Mouse (Mus musculus) neural tube, embryonic 11.5 days (tissue): ENCODE measurements around the gene Olfr547. TPM values are rescaled to one million over a fixed set of nuclear protein-coding genes. Genes with fewer than 3 reads are reported as not detected.
"Not testable (repeated sequence)": the region's sequence is repeated elsewhere in the genome, so short reads cannot be mapped to it uniquely, and the experiment has no call there.

Experiments used
- ATAC-seq: fragments of 200-750 bp; cut with Nextera tagmentation; 2 replicates; pipeline ENCODE4 v1.8.0; 2017; ENCODE audit warnings: moderate number of reproducible peaks, mild to moderate bottlenecking, moderate TSS enrichment, moderate library complexity; ENCODE audit not compliant: insufficient read depth, low FRiP score, low TSS enrichment
- DNase-seq: peaks from one replicate; pipeline ENCODE4 v3.0.0-alpha.2; 2015; ENCODE audit warnings: low spot score
- H3K27ac ChIP-seq: fragments of 300-500 bp; sonication (generic); 2 replicates; pipeline ENCODE4 v1.5.1; 2014; ENCODE audit warnings: low read depth, mild to moderate bottlenecking, low read length
- H3K27me3 ChIP-seq: fragments of 300-500 bp; sonication (generic); 2 replicates; pipeline ENCODE4 v1.6.1; 2014; ENCODE audit warnings: mild to moderate bottlenecking, low read length, mixed read lengths; ENCODE audit not compliant: control insufficient read depth, insufficient read depth
- H3K36me3 ChIP-seq: fragments of 300-500 bp; sonication (generic); 2 replicates; pipeline ENCODE4 v1.6.1; 2014; ENCODE audit warnings: mild to moderate bottlenecking, low read length, moderate library complexity, mixed read lengths; ENCODE audit not compliant: control insufficient read depth, insufficient read depth
- H3K4me1 ChIP-seq: fragments of 300-500 bp; sonication (generic); 2 replicates; pipeline ENCODE4 v1.6.1; 2014; ENCODE audit warnings: low read length, mixed read lengths; ENCODE audit not compliant: control insufficient read depth, insufficient read depth
- H3K4me2 ChIP-seq: fragments of 300-500 bp; sonication (generic); 2 replicates; pipeline ENCODE4 v1.6.1; 2014; ENCODE audit warnings: low read depth, mild to moderate bottlenecking, moderate library complexity
- H3K4me3 ChIP-seq: fragments of 300-500 bp; sonication (generic); 2 replicates; pipeline ENCODE4 v1.5.1; 2014; ENCODE audit warnings: low read depth, low read length
- H3K9ac ChIP-seq: fragments of 300-500 bp; sonication (generic); 2 replicates; pipeline ENCODE4 v1.6.1; 2014; ENCODE audit warnings: mild to moderate bottlenecking, low read length
- H3K9me3 ChIP-seq: fragments of 300-500 bp; sonication (generic); 2 replicates; pipeline ENCODE4 v1.6.1; 2016; ENCODE audit warnings: low read length; ENCODE audit not compliant: control insufficient read depth
- WGBS: fragments of 180-500 bp; shearing (Covaris S2); extraction: QIAGEN DNeasy Blood & Tissue Kit; methylation state at CpG from one replicate; pipeline ENCODE4 v1.1.7; 2014; 5-methylcytosine and 5-hydroxymethylcytosine counted together
- polyA plus RNA-seq: library from polyadenylated mRNA; unstranded; fragments of >200 nt; fragmentation: Nextera tagmentation; extraction: Ambion mirVana; gene quantifications from 2 replicates; pipeline ENCODE4 v1.2.1, GENCODE M21; 2014

Gene Olfr547
- polyA plus RNA-seq, result not detected in 2 replicates

- no peaks in the 10 kb centered on the region for H3K9me3 ChIP-seq
- 80% methylated on average over 1 of the region's 1 CpGs for WGBS
- DNase-seq (no peak), ATAC-seq (no peak)
- no peaks in the 10 kb centered on the region for H3K36me3 ChIP-seq
- H3K4me2 ChIP-seq, result no peak within 1 kb of the TSS
- no peak within 1 kb of the TSS for H3K27ac ChIP-seq
- no peaks in the 10 kb centered on the region for H3K27me3 ChIP-seq
- H3K4me1 ChIP-seq, result no peaks in the 10 kb centered on the region
- no peak within 1 kb of the TSS for H3K4me3 ChIP-seq
- H3K9ac ChIP-seq, result no peak within 1 kb of the TSS
These were observed at the start of gene Olfr547 for GRCm38 (mm10) chr7:102534449-102534848. Gene Olfr547 (plus strand): TSS chr7:102534749.

- not testable (repeated sequence) for H3K4me1 ChIP-seq, H3K27ac ChIP-seq, H3K9me3 ChIP-seq, H3K36me3 ChIP-seq, ATAC-seq, H3K9ac ChIP-seq, H3K4me3 ChIP-seq, DNase-seq, H3K27me3 ChIP-seq, H3K4me2 ChIP-seq
- WGBS, result 64% methylated on average over 8 of the region's 8 CpGs
These were observed 49.8 kb upstream of the Olfr547 start for GRCm38 (mm10) chr7:102484766-102485165.

DNA sequence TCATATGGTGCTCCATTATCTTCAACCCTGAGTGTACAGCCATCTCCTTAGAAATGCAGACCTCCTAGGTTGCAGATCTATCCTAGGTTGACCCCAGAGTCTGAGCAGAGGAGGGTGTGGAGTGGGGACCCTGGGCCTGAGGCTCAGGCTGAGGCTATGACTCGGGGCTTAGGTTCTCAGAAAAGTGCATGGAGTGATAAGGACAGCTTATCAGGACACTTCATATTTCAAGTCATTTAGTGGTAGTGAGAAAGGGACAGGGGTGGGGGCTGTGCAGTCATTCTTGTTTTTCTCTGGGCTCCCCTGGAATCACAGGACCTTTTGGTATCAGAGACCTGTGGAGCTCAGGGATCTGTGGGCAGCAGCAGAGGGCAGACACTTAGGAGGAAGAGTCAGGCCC, 48.4 kb upstream of the Olfr547 start:
- Histone ChIP-seq H3K27ac (no peak overlapping the region), H3K4me1 (no peaks in the 10 kb centered on the region), H3K36me3 (no peaks in the 10 kb centered on the region), H3K27me3 (no peaks in the 10 kb centered on the region), H3K9ac (no peak overlapping the region), H3K4me2 (no peak overlapping the region), H3K9me3 (no peaks in the 10 kb centered on the region), H3K4me3 (no peak overlapping the region)
- WGBS, result 76% methylated on average over 1 of the region's 1 CpGs
- ATAC-seq, result no peak
- no peak for DNase-seq

- no peak within 1 kb of the TSS for H3K4me2 ChIP-seq
- H3K4me1 ChIP-seq, result no peaks in the 10 kb centered on the region
- no peaks in the 10 kb centered on the region for H3K36me3 ChIP-seq
- WGBS, result 44% methylated on average over 1 of the region's 1 CpGs
- H3K27me3 ChIP-seq, result no peaks in the 10 kb centered on the region
- ATAC-seq, result no peak
- no peaks in the 10 kb centered on the region for H3K9me3 ChIP-seq
- no peak within 1 kb of the TSS for H3K27ac ChIP-seq
- DNase-seq, result no peak
- no peak within 1 kb of the TSS for H3K4me3 ChIP-seq
- no peak within 1 kb of the TSS for H3K9ac ChIP-seq
These were observed 46.4 kb upstream of the Olfr547 start, which contains the start of gene Olfr544 for GRCm38 (mm10) chr7:102488161-102488560. Gene Olfr544 (minus strand): TSS chr7:102488313.

- not testable (repeated sequence) for ATAC-seq, DNase-seq, H3K4me2 ChIP-seq, H3K27ac ChIP-seq, H3K27me3 ChIP-seq, H3K9ac ChIP-seq, H3K9me3 ChIP-seq, H3K36me3 ChIP-seq, H3K4me3 ChIP-seq, H3K4me1 ChIP-seq
- 54% methylated on average over 6 of the region's 7 CpGs for WGBS
These were observed 40.1 kb upstream of the Olfr547 start for GRCm38 (mm10) chr7:102494416-102494815.

- Histone ChIP-seq H3K27ac (no peak within 1 kb of the TSS), H3K4me1 (no peaks in the 10 kb centered on the region), H3K4me3 (no peak within 1 kb of the TSS), H3K9ac (no peak within 1 kb of the TSS), H3K4me2 (no peak within 1 kb of the TSS), H3K27me3 (no peaks in the 10 kb centered on the region), H3K36me3 (no peaks in the 10 kb centered on the region), H3K9me3 (no peaks in the 10 kb centered on the region)
- DNase-seq (no peak), ATAC-seq (no peak)
- 72% methylated on average over 3 of the region's 3 CpGs for WGBS
These were observed 35.1 kb upstream of the Olfr547 start, which contains the start of gene Olfr545 for GRCm38 (mm10) chr7:102499473-102499872. Gene Olfr545 (minus strand): TSS chr7:102499573.

- Histone ChIP-seq H3K27ac (no peak overlapping the region), H3K36me3 (no peaks in the 10 kb centered on the region), H3K9me3 (no peaks in the 10 kb centered on the region), H3K9ac (no peak overlapping the region), H3K4me1 (no peaks in the 10 kb centered on the region), H3K4me2 (no peak overlapping the region), H3K27me3 (no peaks in the 10 kb centered on the region), H3K4me3 (no peak overlapping the region)
- WGBS, result 82% methylated on average over 5 of the region's 5 CpGs
- no peak for ATAC-seq
- DNase-seq, result no peak
These were observed 32.6 kb upstream of the Olfr547 start for GRCm38 (mm10) chr7:102501986-102502385.

- Histone ChIP-seq H3K4me3 (no peak overlapping the region), H3K27ac (no peak overlapping the region), H3K4me1 (no peaks in the 10 kb centered on the region), H3K9me3 (no peaks in the 10 kb centered on the region), H3K36me3 (no peaks in the 10 kb centered on the region), H3K4me2 (no peak overlapping the region), H3K27me3 (no peaks in the 10 kb centered on the region), H3K9ac (no peak overlapping the region)
- WGBS, result 62% methylated on average over 3 of the region's 3 CpGs
- ATAC-seq (peak; percentile 83), DNase-seq (peak; percentile 75)
These were observed 27.7 kb upstream of the Olfr547 start for GRCm38 (mm10) chr7:102506848-102507247.

- H3K27ac ChIP-seq, result no peak overlapping the region
- DNase-seq, result no peak
- no peak overlapping the region for H3K4me2 ChIP-seq
- no peaks in the 10 kb centered on the region for H3K27me3 ChIP-seq
- H3K9ac ChIP-seq, result no peak overlapping the region
- 84% methylated on average over 9 of the region's 9 CpGs for WGBS
- 0 out of 2 replicates have a peak, but pooled peaks cover 3% of the 10 kb centered on the region for H3K4me1 ChIP-seq
- no peak for ATAC-seq
- no peaks in the 10 kb centered on the region for H3K36me3 ChIP-seq
- no peak overlapping the region for H3K4me3 ChIP-seq
- H3K9me3 ChIP-seq, result no peaks in the 10 kb centered on the region
These were observed 26.5 kb upstream of the Olfr547 start for GRCm38 (mm10) chr7:102508066-102508465.
